Mouse (Mus musculus) kidney, postnatal 10 days (tissue): Measurements from ENCODE around the gene Coa7.

ENCODE experiments used
- DNase-seq: peaks from one replicate; pipeline ENCODE4 v3.0.0; 2021; ENCODE audit warnings: mixed read lengths

The Coa7 gene

DNA sequence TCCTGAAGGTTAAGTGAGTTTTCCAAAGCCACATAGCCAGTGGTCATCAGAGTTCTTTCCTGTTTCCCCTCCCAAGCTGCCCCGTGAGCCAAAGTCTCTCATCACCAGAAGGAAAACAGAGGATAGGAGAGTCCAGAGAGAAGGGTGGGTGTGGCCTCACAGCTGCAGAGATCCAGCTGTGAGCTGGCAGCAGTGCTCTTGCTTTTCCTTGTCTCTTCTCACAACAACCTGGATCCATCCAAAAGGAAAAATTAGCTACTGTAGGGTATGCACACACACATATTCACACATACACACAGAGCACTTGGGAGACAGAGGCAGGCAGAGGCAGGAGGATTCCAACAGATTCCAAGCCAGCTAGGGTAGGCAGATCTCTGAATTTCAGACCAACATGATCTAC lies 58.1 kb downstream of the Coa7 start:
- no peak for DNase-seq

DNA sequence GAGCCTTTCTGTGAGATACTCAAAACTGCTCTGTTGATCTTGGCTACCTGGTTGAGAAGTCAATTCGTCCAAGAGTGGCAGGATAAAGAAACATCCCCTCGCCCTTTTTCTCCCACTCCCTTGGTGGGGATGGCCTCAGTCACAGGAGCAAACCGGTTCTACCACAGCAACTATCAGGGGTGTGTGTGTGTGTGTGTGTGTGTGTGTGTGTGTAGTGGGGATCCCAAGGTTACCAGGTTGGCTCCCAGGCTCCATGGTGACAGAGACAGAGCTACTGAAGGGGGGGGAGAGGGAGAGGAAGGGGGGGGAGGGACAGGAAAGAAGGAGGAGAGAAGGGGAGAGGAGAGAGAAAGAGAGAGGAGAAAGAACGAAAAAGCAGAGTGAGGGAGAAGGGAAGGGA lies 59.2 kb downstream of the Coa7 start:
- DNase-seq = peak; percentile 32

DNA sequence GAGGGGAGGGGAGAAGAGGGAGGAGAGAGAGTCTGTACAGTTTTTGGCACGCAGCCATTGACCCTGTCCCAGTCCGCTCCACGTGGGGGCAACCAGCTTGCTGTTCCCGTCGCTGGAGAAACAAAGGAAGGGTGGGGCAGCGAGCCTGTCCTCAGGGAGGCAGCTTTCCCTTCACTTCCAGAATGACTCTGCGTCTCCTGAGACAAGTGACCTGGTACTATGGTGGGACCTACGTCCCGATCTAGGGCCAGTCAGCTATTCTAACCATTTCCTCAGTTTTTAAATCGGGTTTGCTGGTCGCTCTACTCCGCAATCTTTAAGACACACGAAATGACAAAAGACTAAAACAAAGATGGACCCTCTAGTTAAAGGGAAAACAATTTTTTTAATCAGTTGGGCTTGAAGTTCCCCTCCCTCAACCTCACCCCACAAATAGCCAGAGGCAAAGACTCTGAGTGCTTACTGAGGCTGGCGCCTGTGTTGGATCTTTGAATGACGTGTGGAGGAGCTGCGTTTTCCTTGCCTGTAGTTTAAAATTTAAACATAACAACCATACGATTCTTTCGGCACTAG lies 59.8 kb downstream of the Coa7 start:
- DNase-seq = peak; percentile 86

DNA sequence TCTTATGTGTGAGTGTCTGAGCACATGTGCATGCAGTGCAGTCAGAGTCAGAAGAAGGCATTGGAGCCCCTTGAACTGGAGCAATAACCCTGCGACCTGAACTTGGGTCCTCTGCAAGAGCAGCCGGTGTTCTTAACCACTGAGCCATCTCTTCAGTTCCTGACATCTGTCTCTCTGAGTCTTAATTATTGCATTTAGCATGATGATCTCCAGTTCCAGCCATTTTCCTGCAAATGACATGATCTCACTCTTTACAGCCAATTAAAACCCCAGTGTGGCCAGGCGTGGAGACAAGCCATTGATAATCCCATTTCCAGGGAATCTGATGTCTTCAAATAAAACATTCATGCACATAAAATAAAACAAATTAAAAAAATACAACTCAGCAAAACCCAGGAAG lies 60.8 kb downstream of the Coa7 start:
- no peak for DNase-seq

DNA sequence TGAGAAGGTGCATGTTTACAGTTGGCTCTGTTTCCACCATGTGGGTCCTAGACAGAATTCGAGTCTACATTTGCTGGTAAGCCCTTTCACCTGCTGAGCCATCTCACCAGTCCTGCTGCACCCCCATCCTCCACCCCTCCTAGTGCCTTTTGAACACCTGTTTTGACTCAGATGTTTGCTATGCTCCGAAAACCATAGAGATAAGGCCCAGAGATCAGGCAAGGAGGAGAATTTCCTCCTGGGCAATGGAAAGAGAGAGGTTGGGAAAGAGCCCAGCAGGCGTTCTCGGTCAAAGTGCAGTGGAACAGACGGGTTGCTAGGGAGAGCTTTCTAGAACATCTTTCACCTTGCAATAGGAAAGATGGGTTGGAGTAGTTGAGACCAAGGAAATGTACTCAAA lies 63.2 kb downstream of the Coa7 start:
- DNase-seq = no peak
